Mouse (Mus musculus) cerebellum, adult 11 months (tissue): Measurements from ENCODE around the gene Ube2e1.
A peak's percentile ranks its signal among the peaks of the same experiment; 100 is the strongest.

ENCODE experiments used
- DNase-seq: peaks from one replicate; pipeline ENCODE4 v3.0.0; 2022

Gene Ube2e1

GRCm38 (mm10) chr14:18331693-18332131, at the start of gene Ube2e1:
TSS of gene Ube2e1 (minus strand) at chr14:18331859.
- DNase-seq = peak; percentile 64

- no peak for DNase-seq
These were observed 48.2 kb upstream of the Ube2e1 start for GRCm38 (mm10) chr14:18379841-18380240.

- no peak for DNase-seq
These were observed 46.4 kb upstream of the Ube2e1 start for GRCm38 (mm10) chr14:18377944-18378575.

- DNase-seq = no peak
These were observed 44.5 kb upstream of the Ube2e1 start for GRCm38 (mm10) chr14:18376206-18376605.

- DNase-seq = no peak
These were observed 42.2 kb upstream of the Ube2e1 start for GRCm38 (mm10) chr14:18373758-18374405.

- DNase-seq = no peak
These were observed 41.3 kb upstream of the Ube2e1 start for GRCm38 (mm10) chr14:18372761-18373610.

- no peak for DNase-seq
These were observed 37.4 kb upstream of the Ube2e1 start for GRCm38 (mm10) chr14:18369031-18369430.

- no peak for DNase-seq
These were observed 35.4 kb upstream of the Ube2e1 start for GRCm38 (mm10) chr14:18367025-18367424.

GRCm38 (mm10) chr14:18364321-18364720, 32.7 kb upstream of the Ube2e1 start:
- DNase-seq = no peak

- DNase-seq = peak; percentile 75
These were observed 24.8 kb upstream of the Ube2e1 start for GRCm38 (mm10) chr14:18356442-18356841.

GRCm38 (mm10) chr14:18355514-18356190, 24.0 kb upstream of the Ube2e1 start:
- DNase-seq = no peak

- no peak for DNase-seq
These were observed 21.9 kb upstream of the Ube2e1 start for GRCm38 (mm10) chr14:18353525-18353924.

GRCm38 (mm10) chr14:18352934-18353333, 21.3 kb upstream of the Ube2e1 start:
- no peak for DNase-seq

- no peak for DNase-seq
These were observed 19.0 kb upstream of the Ube2e1 start for GRCm38 (mm10) chr14:18350680-18351079.

GRCm38 (mm10) chr14:18349871-18350270, 18.2 kb upstream of the Ube2e1 start:
- no peak for DNase-seq

GRCm38 (mm10) chr14:18343589-18343988, 11.9 kb upstream of the Ube2e1 start:
- DNase-seq = no peak

GRCm38 (mm10) chr14:18342749-18343148, 11.1 kb upstream of the Ube2e1 start:
- DNase-seq = no peak

GRCm38 (mm10) chr14:18341088-18341487, 9.4 kb upstream of the Ube2e1 start:
- peak; percentile 62 for DNase-seq

GRCm38 (mm10) chr14:18336106-18336505, 4.4 kb upstream of the Ube2e1 start:
- no peak for DNase-seq

- DNase-seq = peak; percentile 22
These were observed 618 bp downstream of the Ube2e1 start for GRCm38 (mm10) chr14:18330789-18331692.

- DNase-seq = peak; percentile 24
These were observed 4.5 kb downstream of the Ube2e1 start for GRCm38 (mm10) chr14:18326968-18327672.
